Mouse (Mus musculus) layer of hippocampus, postnatal 14 days (tissue): ENCODE data around the gene Vamp2. TPM values are rescaled to one million over a fixed set of nuclear protein-coding genes. Genes with fewer than 3 reads are reported as not detected.

ENCODE experiments used
- DNase-seq, 2 experiments: peaks; one replicate each; pipeline ENCODE4 v3.0.0; 2021 to 2022; ENCODE audit warnings: low spot score in 2 of 2, mixed read lengths in 1 of 2
- total RNA-seq, 2 experiments: library from RNA; stranded (reverse); gene quantifications; 2 replicates each; pipeline ENCODE4 v1.2.3; 2021

Vamp2 gene
- total RNA-seq, 2 experiments from 2014 or later: 1,073 to 1,118 TPM

- DNase-seq: peak; percentile 93 to 95
Observed at GRCm38 (mm10) chr11:69110319-69111046, 22.2 kb downstream of the Vamp2 start.

GRCm38 (mm10) chr11:69111051-69111810 is 22.9 kb downstream of the Vamp2 start:
- DNase-seq: no peak

GRCm38 (mm10) chr11:69111865-69112264 is 23.6 kb downstream of the Vamp2 start:
- DNase-seq: no peak

GRCm38 (mm10) chr11:69114018-69114417 is 25.7 kb downstream of the Vamp2 start:
- DNase-seq: no peak

GRCm38 (mm10) chr11:69114621-69115020 is 26.3 kb downstream of the Vamp2 start:
- no peak for DNase-seq

- no peak for DNase-seq
Observed at GRCm38 (mm10) chr11:69116843-69117242, 28.6 kb downstream of the Vamp2 start.

GRCm38 (mm10) chr11:69117737-69118695 is 29.7 kb downstream of the Vamp2 start:
- DNase-seq: peak; percentile 53 to 59

GRCm38 (mm10) chr11:69118765-69119164 is 30.5 kb downstream of the Vamp2 start:
- DNase-seq: peak; percentile 87 to 94

GRCm38 (mm10) chr11:69119446-69120155 is 31.3 kb downstream of the Vamp2 start:
- no peak for DNase-seq

- DNase-seq: no peak
Observed at GRCm38 (mm10) chr11:69120221-69121000, 32.1 kb downstream of the Vamp2 start, which contains the start of gene Hes7. TSS of gene Hes7 (plus strand) at chr11:69120404.

GRCm38 (mm10) chr11:69121001-69121740 is 32.9 kb downstream of the Vamp2 start:
- DNase-seq: no peak

- DNase-seq: no peak
Observed at GRCm38 (mm10) chr11:69121741-69122335, 33.5 kb downstream of the Vamp2 start.

- peak; percentile 90 to 92 for DNase-seq
Observed at GRCm38 (mm10) chr11:69122336-69122951, 34.2 kb downstream of the Vamp2 start, which contains the start of gene 9130213A22Rik. TSS of gene 9130213A22Rik (minus strand) at chr11:69122589.

GRCm38 (mm10) chr11:69123056-69123692 is 34.9 kb downstream of the Vamp2 start:
- DNase-seq: peak; percentile 96 to 97

- DNase-seq: peak; percentile 94 to 95
Observed at GRCm38 (mm10) chr11:69123693-69124497, 35.6 kb downstream of the Vamp2 start.

- peak; percentile 53 to 83 for DNase-seq
Observed at GRCm38 (mm10) chr11:69124498-69124847, 36.2 kb downstream of the Vamp2 start.
